Mouse (Mus musculus) subcutaneous adipose tissue, adult 2 months (tissue): Measurements from ENCODE around the gene Esp4. TPM values are rescaled to one million over a fixed set of nuclear protein-coding genes. Genes with fewer than 3 reads are reported as not detected.

ENCODE experiments used
- polyA plus RNA-seq: library from polyadenylated mRNA; depleted of rRNA; stranded (reverse); fragments of >200 nt; gene quantifications from 2 replicates; pipeline ENCODE4 v1.2.3, GENCODE M21; 2012; ENCODE audit warnings: low replicate concordance; rRNA removed

Gene Esp4
- not detected in 2 replicates for polyA plus RNA-seq

DNA sequence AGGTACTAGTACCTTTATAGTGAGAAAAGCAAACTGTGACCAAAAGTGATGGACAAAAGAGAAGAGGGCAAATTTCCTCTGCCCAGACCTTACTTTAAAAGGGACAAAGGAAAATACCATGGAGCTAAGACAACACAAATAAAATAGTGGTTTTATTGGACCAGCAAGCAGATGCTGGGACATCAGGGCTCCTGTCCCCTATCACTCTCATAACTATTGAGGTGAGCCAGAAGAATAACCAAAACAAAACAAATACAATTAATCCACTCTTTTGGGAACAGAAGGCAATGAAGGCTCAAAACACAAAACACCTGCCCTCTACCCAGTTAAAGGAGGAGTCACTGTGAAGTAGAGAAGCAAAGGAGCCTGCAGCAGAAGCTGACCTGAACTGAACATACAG lies at the start of gene Esp4:
Gene Esp4 (plus strand): TSS at position 301 of the 400 bp plus-strand sequence.

DNA sequence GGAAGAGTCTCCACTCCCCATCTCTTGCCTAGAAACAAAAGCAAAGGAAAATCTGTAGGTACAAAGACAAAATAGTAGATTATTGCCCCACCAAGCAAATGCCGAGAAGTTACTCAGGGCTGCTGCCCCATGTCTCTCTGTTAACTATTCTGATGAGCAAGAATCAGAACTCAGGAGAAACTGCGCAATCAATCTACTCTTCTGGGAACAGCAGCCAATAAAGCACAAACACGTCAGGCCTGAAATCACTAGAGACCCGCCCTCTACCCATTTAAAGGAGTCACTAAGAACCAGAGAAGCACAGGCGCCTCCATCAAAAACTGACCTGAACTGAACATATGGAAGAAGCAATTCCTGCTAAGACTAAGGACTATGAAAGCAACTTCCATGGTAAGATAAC lies 37.2 kb upstream of the Esp4 start, which contains the start of gene Esp6:
Gene Esp6 (plus strand): TSS at position 301 of the 400 bp plus-strand sequence.

DNA sequence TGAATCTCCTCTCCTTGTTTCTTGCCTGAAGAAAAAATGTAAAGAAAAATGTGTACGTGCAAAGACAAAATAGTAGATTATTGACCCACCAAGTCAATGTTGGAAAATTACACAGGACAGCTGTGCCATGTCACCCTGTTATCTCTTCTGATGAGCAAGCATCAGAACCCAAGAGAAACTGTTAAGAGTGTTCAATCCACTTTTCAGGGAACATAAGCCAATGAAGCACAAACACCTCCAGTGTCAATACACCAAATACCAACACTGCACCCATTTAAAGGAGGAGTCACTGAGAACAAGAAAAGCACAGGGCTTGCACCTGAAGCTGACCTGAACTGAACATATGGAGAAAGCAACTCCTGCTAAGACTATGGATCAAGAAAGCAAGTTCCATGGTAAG lies 33.4 kb downstream of the Esp4 start, which contains the start of gene Esp3:
Gene Esp3 (plus strand): TSS at position 301 of the 400 bp plus-strand sequence.

Other genes starting within 250 kb of the Esp4 start
- not detected in 2 replicates for gene Esp8, start 78.6 kb upstream of the Esp4 start, polyA plus RNA-seq
- gene Esp6, start 37.1 kb upstream of the Esp4 start, polyA plus RNA-seq, result not detected in 2 replicates
- not detected in 2 replicates for gene Esp3, start 33.5 kb downstream of the Esp4 start, polyA plus RNA-seq
- gene Esp1, start 128.5 kb downstream of the Esp4 start, polyA plus RNA-seq, result not detected in 2 replicates
- gene Crisp2, start 208.4 kb downstream of the Esp4 start, polyA plus RNA-seq, result 1.3 TPM in 1 of 2 replicates, not detected in the other
- gene Rhag, start 212.5 kb downstream of the Esp4 start, polyA plus RNA-seq, result not detected in 2 replicates